Mouse (Mus musculus) B cell, adult 2 months (primary cell): ENCODE data around the gene Ece1.
A peak's percentile ranks its signal among the peaks of the same experiment; 100 is the strongest.

Experiments
- DNase-seq, 2 experiments: peaks; one replicate each; pipeline ENCODE4 v3.0.0; 2022

Gene Ece1

DNA sequence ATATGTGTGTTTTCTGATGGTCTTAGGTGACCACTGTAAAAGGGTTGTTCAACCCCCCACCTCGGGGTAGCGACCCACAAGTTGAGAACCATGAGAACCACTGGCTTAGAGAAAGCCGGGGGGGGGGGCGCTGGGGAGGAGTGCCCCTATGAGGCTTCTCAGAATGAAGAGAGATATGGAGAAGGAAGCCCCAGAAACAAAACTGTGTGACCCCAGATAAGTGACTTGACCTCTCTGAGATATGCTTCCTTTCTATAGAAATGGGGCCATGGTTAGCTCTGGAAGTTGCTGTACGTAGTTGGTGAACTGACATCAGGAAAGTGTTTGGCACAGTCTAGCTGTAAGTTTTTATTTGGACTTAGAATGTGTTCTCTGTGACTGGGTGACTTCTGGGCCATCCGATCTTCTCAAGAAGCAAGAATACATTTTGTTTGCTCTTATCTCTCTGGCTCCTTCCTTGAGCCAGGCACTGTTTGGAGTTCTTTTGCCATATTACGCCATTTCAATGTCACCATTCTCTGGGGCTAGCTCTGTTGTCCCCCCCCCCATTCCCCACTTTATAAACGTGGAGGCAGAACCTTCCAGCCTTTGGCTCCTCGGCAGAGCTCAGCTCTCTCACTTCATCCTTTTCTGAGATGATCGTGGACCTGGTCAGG lies 25.4 kb downstream of the Ece1 start:
- DNase-seq: no peak

DNA sequence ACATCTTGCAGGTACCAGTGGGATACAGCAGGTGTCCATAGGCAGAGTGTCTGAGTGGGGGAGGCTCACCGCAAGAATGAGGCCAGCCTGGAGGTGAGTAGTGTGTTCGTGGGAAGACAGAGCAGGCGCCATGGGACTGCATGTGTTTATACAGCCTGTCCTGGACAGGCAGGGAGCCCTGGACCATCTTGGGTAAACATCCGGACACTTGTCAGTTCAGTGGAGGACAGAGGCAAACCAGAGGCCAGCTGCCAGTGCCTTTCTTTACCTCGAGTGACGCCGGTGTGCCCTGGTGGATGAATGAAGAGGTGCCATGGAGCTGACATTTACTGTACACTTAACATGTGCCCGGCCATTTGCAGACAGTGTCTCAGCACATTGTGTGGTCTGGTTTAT lies 26.0 kb downstream of the Ece1 start:
- DNase-seq: no peak

DNA sequence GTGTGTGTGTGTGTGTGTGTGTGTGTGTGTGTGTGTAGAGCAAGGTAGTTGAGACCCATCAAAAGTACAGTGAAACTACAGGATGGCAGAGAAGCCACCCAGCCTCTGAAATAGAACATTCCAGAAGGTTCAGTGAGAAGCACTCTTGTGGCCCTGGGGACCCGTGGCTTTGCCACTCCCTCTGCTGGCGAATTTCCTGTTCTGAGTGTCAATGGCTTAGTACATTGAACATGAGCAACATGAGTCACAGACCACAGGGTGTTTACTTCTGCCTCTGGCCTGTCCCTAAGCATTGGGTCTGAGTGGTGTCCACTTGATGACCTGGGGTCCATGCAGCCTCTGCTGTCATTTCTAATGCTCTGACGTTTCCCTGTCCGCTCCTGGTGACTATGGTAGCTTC lies 28.6 kb downstream of the Ece1 start:
- DNase-seq: peak; percentile 64 to 71

DNA sequence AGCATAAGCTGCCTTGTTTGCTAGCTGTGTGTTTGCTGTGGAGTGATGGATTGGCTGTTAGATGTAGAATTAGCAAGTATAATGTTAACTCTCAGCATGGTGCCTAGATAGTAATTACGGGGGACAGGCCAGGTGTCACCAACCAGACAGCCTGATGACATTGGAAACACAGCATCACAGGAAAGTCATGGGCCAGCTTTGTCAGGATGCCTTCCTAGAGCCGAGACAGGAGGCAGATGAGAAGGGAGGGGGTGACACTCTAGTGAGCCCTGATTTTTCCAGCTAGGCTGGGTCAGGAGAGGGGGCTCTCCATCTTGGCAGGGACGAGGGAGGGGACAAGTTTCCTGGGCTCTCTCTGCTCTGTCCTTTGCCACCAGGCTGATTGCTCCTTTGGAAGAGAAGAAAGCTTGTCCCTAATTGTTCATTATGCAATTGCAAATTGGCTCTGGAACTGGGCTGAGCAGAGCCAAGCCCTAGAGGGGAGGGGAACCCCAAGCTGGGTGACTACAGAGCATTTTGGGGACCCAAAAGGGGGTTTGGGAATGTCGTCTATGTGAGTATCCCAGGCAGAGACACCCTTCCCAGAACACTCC lies 29.6 kb downstream of the Ece1 start:
- DNase-seq: no peak

DNA sequence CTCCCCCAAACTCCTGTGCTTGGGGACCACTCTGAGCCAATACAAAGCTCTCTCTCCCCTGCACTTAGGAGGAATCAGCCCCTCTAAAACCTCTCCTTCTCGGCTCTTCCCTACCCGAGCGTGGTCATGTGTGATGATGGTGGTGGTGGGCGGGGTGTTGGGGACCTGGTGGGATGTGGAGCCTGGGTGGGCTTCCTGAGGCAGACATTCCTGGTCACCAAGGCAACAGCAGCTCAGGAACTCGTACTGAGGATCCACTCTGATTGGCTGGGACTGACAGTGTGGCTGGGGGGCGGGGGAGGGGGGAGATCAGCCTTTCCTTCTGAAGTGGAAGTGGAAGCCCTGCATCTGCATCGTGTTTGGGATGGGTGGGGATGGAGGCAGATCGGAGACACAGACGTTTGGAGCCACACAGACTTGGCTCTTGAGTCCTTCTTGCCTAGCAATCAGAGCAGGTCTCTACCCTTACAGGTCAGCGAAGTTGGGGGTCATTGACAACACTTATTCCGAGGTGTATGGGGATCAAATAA lies 30.7 kb downstream of the Ece1 start:
- DNase-seq: no peak

DNA sequence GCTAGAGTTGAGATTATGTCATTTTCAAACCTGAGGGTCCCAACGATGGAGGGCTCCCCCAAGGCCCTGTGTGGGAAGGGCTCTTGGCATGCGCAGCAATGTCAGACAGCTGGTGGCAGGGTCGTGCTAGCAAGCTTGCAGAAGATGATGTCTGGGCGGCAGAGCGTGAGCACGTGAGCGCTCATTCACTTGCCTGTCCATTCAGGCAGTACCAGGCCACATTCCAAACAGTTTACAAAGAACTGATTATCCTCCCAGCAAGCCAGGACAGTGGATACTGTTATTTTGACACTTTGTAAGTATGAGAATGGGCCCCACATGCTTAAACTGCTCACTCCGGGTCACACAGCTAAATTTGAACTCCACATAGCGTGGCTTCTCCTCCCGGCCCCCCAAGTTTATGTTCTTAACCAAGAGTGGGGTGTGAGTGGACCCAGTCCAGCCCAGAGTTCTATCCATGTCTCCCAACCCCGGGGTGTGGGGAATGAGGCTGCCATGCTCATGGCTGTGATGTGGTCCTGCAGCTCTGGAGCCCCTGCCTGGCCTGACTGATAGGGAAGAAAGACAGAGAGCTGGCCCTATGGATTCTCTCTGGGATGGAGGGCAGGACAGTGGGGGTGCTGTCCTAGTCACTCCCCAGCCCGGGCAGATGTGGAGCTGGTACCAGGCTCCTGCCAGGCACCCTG lies 34.7 kb downstream of the Ece1 start:
- no peak for DNase-seq

DNA sequence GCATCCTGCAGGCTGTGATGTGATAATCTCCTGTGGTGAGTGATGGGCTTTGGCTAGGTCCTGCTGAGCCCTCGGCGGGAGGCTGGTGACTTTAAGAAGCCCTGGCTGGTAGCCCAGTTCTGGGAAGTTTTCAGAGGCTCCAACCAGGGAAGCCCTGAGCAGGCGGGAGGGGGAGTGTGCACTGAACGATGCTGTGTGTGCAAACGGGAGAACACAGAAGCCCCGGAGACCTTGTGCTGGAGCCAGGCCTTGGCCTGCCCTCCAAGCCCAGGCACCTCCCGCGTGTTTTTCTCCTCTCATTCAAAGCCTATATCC lies 35.2 kb downstream of the Ece1 start:
- no peak for DNase-seq

DNA sequence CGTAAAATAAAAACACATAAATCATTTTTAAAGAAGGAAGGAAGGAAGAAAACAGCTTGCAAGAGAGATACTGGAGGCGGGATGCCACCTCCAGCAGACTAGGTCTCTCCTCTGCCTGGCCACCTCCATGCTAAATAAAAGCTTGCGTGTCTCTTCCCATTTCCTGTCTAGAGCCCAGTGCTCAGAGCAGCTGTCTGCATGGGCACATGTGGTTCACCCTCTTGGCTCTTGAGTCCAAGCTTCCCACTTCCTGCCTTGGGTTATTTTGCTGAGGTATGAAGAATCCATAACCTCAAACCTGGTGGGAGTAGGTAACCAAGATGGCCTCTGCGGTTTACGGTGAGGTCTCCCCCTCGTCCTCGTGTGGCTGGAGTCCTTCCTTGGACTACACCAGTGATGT lies 36.5 kb downstream of the Ece1 start:
- DNase-seq: no peak

DNA sequence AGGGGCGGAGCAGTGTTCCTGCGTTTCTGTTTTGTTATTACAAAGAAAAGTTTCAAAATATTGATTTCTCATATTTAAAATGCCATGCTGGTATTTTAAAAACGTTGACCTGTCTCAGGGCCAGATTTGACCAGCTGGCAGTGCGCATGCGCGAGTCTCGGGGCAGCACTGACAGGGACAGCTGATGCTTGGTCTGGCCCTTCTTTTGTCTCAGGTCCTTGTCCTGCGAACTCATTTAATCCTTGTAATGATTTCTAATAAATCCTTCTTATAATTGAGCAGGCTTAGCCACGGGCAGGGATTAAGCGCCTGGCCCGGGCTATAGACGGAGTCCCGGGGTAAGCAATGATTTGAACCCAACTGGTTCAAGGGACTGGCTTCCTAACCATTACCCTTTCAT lies 40.2 kb downstream of the Ece1 start:
- DNase-seq: no peak

DNA sequence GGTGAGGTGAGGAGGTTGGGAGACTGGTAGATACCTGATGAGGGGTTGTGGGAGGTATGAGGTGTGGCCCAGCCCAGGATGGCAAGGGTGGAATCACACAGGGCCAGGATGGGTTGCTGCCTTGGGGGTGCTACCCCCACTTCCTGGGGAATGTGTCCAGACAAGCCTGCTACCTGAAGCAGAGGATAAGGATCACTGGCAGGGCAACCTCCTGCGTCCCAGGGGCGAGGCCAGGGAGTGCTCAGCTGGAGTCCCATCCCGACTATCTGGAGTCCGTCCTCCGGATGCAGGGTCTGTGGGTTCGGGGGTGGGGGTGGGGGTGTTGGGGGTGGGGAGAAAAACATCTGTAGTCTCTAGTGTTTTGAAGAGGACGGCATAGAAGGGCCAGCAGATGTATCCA lies 40.8 kb downstream of the Ece1 start:
- DNase-seq: no peak

DNA sequence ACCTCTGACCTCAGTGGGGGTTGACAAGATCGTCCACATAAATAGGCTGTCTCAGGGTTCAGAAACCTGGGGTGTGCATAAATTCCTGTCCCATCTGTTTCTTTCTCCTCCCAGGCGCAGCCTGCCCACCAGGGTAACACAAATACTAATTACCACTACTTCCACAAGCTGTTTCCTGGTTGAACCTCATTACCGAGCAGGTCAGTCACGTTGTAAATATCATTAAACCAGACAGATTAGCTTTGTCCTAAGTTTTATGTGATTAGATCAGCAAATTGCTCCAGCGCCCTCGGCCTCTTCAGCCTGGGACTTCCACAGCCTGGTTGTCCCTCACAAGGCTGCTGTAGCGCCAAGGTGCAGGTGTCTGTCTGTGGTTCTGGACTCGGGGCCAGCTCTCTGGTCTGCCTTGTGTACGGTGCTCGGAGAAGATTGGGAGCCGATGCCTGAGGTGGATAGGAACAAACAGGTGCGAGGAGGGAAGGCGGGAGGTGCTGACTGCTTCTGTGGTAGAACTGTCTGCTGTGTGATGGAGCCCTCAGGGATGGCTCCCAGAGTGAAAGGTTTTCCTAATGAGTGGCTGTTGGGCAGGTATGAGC lies 43.0 kb downstream of the Ece1 start:
- no peak for DNase-seq

DNA sequence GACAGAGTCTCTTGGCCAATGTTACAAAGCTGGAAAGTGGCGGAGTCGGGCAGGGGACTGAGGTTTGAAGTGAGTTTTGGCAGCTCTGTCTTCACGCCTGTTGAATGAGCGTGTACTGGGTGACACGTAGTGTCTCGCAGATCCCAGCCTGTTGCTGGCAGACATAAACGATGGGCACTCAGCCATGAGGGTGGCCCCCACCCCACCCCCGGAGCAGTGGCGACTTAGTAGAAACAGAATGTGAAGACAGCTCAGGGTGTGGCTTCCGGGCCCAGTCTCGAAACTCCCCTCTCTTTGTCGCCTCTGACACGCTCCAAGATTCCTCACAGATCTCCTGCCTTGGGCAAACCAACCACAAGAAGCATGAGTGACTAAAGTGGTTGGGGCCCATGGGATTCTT lies 45.9 kb downstream of the Ece1 start:
- no peak for DNase-seq

DNA sequence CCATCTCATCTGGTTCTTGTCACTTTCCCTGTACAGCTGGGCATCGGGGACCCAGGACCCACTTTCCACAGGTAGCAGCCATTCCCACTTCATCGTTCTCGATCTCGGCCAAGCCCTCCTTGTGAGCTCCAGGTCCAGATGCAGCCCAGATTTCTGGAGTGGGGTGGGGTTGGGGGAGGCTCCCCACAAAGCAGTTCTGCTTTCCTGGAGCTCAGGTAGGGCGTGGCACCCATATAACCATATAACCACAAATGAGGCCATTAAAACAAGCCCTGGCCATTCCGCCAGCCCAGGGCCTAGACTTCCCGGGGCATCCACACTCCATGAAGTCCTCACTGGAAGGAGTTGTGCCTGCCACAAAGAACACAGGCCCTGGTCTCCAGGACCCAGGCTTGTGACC lies 46.5 kb downstream of the Ece1 start:
- DNase-seq: no peak

DNA sequence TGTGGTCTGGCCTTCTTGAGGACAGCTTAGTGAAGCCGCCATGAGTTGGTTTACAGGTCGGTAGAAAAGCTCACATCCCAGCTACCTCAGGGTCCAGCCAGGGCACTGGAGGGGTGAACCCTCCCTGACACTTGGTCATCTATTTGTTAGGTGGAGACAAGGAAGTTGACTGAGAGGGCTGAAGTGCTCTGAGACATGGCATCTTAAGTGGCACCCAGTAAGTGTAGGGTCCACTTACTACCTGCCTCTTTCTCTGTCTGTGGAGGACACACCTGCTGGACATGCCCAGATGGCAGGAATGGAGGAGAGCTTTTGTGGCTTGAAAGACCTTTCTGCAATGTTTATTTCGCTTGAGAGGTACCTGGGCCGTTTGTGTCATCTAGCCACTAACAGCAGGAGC lies 46.9 kb downstream of the Ece1 start:
- no peak for DNase-seq

DNA sequence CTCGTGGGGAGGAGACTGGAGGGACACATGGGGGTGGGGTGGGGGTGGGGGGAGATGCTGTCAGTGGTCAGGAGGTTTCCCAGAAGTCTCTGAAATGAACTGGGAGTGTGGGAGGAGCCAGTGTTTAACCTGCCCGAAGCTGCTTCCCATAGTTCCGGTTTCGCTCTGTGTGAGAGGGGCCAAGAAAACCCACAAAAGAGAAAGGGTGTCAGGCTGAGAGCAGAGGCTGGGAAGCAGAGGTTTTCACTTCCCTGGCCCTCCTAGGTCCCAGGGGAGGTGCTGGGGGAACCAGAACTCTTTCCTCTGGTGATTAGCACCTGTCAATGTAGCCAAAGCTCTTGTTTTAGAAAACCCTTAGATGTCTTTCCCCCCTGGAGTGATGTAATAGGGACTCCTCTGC lies 47.4 kb downstream of the Ece1 start:
- DNase-seq: peak in 1 of 2 experiments; percentile 16

DNA sequence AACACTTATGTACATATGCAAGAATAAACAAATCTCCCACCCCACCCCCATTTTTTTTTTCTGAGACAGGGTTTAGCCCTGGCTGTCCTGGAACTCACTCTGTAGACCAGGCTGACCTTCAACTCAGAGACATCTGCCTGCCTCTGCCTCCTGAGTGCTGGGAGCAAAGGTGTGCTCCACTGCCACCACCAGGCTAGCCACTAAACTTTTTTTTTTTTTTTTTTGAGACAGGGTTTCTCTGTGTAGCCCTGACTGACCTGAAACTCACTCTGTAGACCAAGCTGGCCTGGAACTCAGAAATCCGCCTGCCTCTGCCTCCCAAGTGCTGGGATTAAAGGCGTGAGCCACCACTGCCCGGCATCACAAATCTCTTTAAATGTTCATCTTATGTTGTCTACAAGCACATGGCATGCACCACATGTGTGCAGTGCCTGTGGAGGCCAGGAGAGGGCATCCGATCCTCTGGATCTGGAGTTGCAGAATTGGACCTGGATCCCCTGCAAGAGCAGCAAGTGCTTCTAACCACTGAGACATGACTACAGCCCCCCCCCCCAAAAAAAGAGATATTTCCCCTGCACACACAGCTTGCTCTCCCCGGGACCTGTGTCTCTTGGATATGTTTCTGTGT lies 48.5 kb downstream of the Ece1 start:
- DNase-seq: peak; percentile 18

DNA sequence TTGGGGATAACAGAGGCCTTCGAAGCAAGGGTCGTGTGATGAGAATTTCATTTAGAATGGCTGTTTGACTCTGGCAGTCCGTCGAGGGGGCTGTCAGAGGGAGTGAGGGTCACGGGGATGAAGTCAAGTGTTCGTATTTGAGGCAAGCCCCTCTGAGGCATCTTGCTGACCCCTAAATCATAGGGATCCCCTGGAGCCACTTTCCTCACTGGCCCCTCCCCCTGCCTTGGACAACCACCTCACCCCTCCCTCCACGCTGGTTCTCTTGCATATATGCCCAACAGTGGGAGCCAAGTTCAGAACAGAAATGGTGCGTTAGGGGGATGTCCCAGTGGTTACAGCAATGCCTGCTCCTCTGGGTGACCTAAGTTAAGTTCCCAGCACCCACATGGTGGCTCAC lies 49.6 kb downstream of the Ece1 start:
- no peak for DNase-seq

DNA sequence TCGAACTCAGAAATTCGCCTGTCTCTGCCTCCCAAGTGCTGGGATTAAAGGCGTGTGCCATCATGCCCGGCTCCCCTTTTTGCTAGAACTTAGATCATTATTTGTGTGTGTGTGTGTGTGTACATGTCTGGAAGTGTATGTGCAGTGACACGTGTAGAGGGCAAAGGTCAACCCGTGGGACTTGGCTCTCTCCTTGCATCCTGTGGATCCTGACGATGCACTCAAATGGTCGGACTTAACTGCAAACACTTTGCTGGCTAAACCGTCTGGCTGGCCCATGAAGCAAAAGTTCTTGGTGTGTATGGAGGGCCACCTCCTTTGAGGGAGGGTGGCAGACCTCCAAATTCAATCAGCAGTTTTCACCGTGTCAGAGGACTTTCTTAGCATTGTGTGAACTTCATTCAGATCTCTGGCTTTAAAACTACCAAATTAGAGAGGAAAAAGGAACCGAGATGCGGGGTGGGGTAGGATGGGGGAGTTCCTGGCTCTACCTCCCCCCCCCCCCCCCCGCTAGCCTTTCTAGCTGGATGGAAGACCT lies 50.8 kb downstream of the Ece1 start:
- DNase-seq: no peak

DNA sequence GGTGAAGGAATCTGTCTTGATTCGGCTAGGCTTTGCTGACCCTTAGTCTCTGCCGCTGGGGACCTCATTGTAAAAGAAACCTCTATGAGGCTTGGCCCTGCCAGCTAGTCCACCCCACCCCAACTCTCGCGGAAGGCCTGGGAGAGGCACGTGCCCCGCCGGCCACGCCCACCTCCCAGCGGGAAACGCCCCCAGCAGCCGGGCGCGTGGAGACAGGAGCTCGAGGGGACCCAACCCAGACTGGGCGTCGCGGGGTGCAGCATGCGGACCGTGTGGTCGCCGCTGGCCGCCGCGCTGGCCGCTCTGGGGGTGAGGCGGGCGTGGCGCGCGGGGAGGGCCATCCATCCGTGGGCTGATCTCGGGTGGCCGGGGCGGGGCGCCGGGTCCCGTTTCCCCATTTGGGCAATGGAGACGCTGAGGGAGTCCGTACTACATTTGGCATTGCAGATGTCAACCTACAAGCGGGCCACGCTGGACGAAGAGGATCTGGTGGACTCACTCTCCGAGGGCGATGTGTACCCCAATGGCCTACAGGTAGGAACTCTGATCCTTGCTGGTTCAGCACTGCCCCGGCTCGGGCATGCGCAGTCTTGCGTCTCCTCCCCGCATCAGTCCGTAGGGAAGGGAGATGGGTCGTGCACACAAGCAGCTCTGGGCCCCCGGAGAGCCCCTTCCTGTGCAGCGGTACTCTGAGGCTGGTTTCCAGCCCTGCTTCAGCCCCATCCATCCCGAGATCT lies 51.5 kb downstream of the Ece1 start:
- DNase-seq: peak; percentile 80 to 83

DNA sequence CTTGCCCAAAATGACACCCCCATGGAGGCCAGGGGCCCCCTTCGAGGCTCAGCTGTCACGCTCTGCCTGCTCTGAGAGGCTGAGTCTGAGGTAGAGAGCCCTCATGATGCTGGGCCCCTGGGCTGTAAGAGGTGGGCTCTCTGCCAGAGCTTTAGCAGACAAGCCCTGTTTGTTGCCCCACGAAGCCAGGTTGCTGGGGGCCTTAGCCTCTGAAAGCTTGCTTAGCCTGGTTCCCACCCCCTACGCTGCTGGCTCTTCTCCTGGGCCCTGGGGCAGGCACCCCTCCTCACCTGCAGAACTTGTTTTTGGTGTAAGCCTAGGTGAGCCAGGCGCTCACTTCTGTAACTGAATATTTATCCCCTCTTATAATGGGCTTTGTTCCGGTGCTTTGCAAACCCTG lies 55.6 kb downstream of the Ece1 start:
- DNase-seq: no peak

DNA sequence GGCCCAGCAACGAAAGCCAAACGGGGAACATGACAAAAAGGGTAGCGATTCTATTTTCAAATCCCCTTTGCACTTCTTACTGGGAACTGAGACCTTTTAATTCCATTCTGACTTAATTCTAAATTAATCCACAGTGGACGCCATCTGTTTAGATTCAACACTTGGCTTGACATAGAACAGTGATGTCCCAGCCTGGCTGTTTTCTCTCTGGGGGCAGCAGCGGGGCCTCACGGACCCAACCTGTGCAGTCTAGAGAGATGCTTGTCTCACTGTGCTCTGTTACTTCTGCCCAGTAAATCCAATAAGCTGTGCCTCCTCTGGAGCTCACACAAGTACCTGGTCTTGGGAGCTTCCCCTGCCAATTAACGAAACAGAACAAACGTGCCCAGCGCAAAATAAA lies 56.5 kb downstream of the Ece1 start:
- no peak for DNase-seq

DNA sequence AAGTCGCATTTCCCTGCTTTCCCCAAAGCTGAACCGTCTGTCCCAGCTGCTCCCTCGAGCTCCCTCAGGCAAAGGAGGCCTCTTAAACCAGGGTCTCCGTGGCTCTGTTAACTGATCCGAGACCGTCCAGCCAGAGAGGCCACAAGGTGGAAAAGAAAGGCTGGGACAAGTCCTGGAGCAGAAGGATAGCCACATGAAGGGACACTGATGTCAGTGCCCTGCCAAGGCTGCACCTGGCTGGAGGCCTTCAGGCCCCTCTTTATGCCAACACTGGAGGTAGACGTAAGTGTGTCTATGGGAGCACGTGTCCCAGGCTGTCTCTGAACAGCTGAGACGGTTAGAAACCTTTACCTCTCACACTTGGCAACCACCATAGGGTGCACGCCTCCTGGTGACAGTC lies 57.1 kb downstream of the Ece1 start:
- no peak for DNase-seq

DNA sequence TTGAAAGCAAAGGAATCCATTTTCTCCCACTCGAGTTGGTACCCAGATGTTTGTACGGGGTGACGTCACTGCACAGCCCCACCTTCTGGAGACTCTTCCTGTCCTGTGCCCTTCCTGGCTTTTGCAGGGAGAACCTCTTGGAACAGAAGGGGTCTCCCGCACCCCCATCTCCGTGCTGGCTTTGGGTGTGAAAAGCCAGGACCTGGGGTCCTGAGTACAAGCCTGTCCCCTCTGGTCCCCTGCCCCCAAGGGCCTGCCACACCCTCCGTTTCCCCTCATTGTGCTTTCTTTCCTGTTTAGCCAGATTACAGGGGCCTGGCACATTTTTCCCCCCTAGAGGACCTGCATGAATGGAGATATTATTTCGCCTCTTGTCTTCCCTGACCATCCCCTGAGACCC lies 58.0 kb downstream of the Ece1 start:
- DNase-seq: no peak
